Mouse (Mus musculus) macrophage (primary cell): ENCODE data around the gene Xrcc5. TPM values are rescaled to one million over a fixed set of nuclear protein-coding genes. Genes with fewer than 3 reads are reported as not detected.

Source experiments
- H3K27ac ChIP-seq: fragments of 350-480 bp; formaldehyde crosslinking; 2 replicates; pipeline ENCODE4 v1.9.0; 2021
- H3K36me3 ChIP-seq: fragments of 350-480 bp; formaldehyde crosslinking; 2 replicates; pipeline ENCODE4 v1.9.0; 2021; ENCODE audit errors: inconsistent target
- H3K4me3 ChIP-seq: fragments of 350-480 bp; formaldehyde crosslinking; 2 replicates; pipeline ENCODE4 v1.9.0; 2021; ENCODE audit errors: inconsistent target
- H3K79me2 ChIP-seq: fragments of 350-480 bp; formaldehyde crosslinking; 2 replicates; pipeline ENCODE4 v1.9.0; 2021; ENCODE audit errors: inconsistent target
- WGBS: methylation state at CpG from one replicate; pipeline ENCODE4 v1.1.7; 2026; ENCODE audit warnings: inconsistent platforms; ENCODE audit not compliant: missing documents; 5-methylcytosine and 5-hydroxymethylcytosine counted together
- polyA plus RNA-seq: library from polyadenylated mRNA; stranded (reverse); fragments of 250-400 nt; gene quantifications from 3 replicates; pipeline ENCODE4 v1.2.4, GENCODE M21; 2018; ENCODE audit warnings: inconsistent platforms

The Xrcc5 gene
- polyA plus RNA-seq, 1 experiment from 2014 or later, result 0.26 TPM

DNA sequence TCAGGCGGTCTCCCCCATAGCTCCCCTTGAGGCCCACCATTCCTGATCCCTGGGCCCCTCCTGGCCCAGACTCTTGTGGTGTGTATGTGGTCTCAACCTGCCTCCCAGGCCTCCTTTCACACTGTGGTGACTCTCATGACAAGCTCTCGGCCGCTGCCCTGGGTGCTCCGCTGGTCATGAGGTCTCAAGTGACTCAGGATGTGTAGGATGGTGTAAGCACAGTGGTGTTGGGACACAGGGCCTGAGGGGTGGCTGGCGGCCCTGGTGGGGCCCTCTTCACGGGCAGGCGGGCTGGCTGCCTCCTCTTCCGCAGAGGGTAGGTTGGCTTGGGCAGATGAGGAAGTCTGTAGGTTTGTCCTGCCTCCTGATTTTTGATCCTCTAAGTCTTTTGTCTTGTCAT is 121.3 kb downstream of the Xrcc5 start:
- no peaks in the 10 kb centered on the region for H3K79me2 ChIP-seq
- H3K4me3 ChIP-seq, result no peak overlapping the region
- no peak overlapping the region for H3K27ac ChIP-seq
- 46% methylated on average over 7 of the region's 8 CpGs for WGBS
- no peaks in the 10 kb centered on the region for H3K36me3 ChIP-seq

DNA sequence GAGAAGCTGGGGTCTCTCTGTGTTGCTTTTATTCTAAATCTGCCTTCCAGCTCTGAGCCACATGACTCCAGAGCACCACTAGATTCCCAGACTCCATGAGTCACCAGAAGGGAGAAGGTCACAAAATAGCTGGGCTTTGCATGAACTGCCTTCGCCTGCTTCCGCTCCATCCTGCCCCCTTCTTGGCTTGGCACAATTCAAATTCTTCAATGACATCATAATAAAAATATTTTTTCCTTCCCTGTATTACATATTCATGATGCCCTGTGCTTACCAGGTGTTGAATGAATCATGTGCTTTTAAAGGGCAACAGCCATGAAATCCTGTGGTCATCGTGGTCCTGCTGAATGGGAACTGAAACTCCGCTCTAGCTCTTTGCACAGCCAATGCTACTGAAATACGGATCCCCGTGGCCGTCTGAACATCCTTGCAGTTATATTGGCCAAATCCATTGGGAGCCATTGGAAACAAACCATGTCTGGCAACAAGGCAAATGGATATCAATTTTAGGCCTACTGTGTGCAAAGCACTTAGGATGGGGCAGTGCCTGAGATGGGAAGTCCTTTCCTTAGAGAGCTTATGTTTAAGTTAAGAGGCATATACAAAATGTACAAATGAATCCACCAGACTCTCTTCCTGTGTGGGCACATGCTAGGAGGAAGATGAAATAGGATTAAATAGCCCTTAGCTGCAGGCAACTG is 122.0 kb downstream of the Xrcc5 start:
- 25% methylated on average over 7 of the region's 7 CpGs for WGBS
- Histone ChIP-seq H3K79me2 (no peaks in the 10 kb centered on the region), H3K4me3 (no peak overlapping the region), H3K27ac (0 out of 2 replicates have a peak overlapping the region, but pooled peaks have one; percentile 7), H3K36me3 (no peaks in the 10 kb centered on the region)

- Histone ChIP-seq H3K36me3 (no peaks in the 10 kb centered on the region), H3K27ac (no peak overlapping the region), H3K79me2 (no peaks in the 10 kb centered on the region), H3K4me3 (no peak overlapping the region)
- WGBS, result 83% methylated on average over 1 of the region's 1 CpGs
Measured at GRCm38 (mm10) chr1:72432579-72432978, 125.4 kb downstream of the Xrcc5 start.

GRCm38 (mm10) chr1:72434510-72434909 is 127.3 kb downstream of the Xrcc5 start:
- H3K4me3 ChIP-seq, result no peak overlapping the region
- no peak overlapping the region for H3K27ac ChIP-seq
- 84% methylated on average over 3 of the region's 3 CpGs for WGBS
- H3K36me3 ChIP-seq, result no peaks in the 10 kb centered on the region
- H3K79me2 ChIP-seq, result no peaks in the 10 kb centered on the region

GRCm38 (mm10) chr1:72436967-72437366 is 129.7 kb downstream of the Xrcc5 start:
- WGBS, result 94% methylated on average over 5 of the region's 5 CpGs
- H3K27ac ChIP-seq, result no peak overlapping the region
- no peak overlapping the region for H3K4me3 ChIP-seq
- no peaks in the 10 kb centered on the region for H3K36me3 ChIP-seq
- H3K79me2 ChIP-seq, result no peaks in the 10 kb centered on the region

GRCm38 (mm10) chr1:72439146-72439545 is 131.9 kb downstream of the Xrcc5 start:
- no peaks in the 10 kb centered on the region for H3K36me3 ChIP-seq
- no peak overlapping the region for H3K27ac ChIP-seq
- WGBS, result 78% methylated on average over 7 of the region's 8 CpGs

DNA sequence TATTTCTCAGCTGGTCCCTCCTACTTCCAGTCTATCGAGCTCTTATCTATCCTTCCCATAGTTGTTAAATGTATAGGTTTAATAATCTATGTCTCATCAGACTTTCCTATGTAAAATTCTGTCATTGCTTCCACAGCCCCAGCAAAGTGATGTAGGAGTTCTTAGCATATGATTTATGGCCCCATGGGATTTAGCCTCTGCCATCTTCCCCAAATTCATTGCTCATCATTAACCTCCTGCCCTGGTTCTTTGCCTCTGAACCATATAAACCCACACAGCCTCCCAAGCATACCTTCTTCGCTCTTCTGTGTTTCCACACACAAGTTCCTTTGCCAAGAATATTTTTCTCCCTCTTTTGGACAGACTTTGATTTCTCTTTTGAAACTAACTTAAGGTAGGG is 135.5 kb downstream of the Xrcc5 start:
- Histone ChIP-seq H3K36me3 (no peaks in the 10 kb centered on the region), H3K27ac (no peak overlapping the region), H3K4me3 (no peak overlapping the region), H3K79me2 (no peaks in the 10 kb centered on the region)
- 100% methylated on average over 2 of the region's 2 CpGs for WGBS

More at GRCm38 (mm10) chr1:72439146-72439545, 131.9 kb downstream of the Xrcc5 start:
- H3K4me3 ChIP-seq, result no peak overlapping the region
- no peaks in the 10 kb centered on the region for H3K79me2 ChIP-seq

Other genes with a start within 250 kb of the Xrcc5 start
- gene Mreg, start 95.1 kb upstream of the Xrcc5 start, polyA plus RNA-seq, result 0.31 to 0.81 TPM (median 0.75 TPM) in 3 replicates
- gene Pecr, start 23.1 kb upstream of the Xrcc5 start, polyA plus RNA-seq, result 1.8 to 4.6 TPM (median 3.0 TPM) in 3 replicates
- gene Tmem169, start 23.1 kb upstream of the Xrcc5 start, polyA plus RNA-seq, result not detected in 3 replicates
- gene March4, start 229.5 kb downstream of the Xrcc5 start, polyA plus RNA-seq, result not detected in 3 replicates